Mouse (Mus musculus) G1E-ER4 (cell line): Measurements from ENCODE around the gene Spag16. TPM values are rescaled to one million over a fixed set of nuclear protein-coding genes. Genes with fewer than 3 reads are reported as not detected.

ENCODE experiments used
- GATA1 ChIP-seq: IDR thresholded peaks from one replicate; pipeline ENCODE4 v1.8.0; 2012; ENCODE audit warnings: low read length, inconsistent platforms
- polyA plus RNA-seq: library from polyadenylated mRNA; stranded (reverse); fragments of >175 nt; gene quantifications from 2 replicates; pipeline ENCODE4 v1.2.3, GENCODE M21; 2012

Spag16 gene
- polyA plus RNA-seq = not detected in 2 replicates

DNA sequence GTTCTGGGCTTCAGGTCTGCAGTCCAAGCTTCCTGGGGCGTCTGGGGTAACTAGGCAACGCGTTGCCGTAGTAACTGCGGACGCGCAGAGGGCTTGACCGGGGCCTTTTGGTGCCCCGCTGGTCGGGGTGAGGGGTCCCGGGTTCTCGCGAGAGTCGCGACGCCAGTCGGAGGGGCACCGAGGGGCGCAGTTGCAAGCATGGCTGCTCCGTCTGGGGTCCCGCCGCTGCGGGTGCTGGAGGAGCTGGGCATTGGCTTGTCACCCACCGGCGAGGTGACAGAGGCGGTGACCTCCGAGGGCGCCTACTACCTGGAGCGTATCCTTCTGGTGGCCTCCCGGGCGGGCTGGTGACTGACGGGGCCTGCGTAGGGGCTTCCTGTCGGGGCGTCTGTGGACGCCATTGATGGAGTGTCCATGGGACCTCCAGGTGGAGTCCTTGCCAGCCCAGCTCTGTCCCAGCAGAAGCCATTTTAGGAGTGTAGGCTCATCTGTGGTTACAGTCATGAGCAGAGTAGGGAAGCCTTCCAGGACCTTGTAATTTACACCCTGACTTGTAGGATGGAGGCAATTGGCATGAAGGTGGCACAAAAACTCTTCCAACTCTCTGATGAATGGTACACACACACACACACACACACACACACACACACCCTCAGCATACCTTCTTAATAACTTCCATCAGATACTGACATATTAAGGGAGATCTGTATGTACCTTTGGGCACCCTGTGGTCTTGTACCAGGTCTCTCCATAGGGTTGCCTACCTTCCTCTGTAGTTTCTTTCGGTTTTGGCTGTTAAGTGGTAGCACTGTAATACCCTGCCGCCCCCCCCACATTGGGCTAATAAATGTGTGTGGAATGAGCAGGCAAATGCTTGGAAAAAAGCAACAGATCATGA lies at the start of gene Spag16:
TSS of gene Spag16 (plus strand) at position 165 of the 898 bp plus-strand sequence.
- no peak for TF ChIP-seq GATA1

DNA sequence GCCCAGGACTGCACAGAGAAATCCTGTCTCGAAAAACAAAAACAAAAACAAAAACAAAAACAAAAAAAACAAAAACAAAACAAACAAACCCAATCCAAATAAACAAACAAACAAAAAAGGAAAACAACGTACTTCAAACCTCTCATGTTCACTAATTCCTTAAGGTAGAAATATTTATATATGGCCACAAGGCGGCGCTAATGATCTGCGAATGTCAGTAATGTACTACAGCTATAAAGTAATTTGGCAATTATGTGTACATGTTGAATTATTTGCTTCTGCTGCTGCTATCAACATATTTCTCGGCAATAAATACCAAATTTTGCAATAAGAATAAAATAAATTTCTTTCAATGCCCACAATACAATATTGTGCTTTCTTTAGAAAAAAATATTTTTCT lies 41.6 kb upstream of the Spag16 start:
- no peak for TF ChIP-seq GATA1

DNA sequence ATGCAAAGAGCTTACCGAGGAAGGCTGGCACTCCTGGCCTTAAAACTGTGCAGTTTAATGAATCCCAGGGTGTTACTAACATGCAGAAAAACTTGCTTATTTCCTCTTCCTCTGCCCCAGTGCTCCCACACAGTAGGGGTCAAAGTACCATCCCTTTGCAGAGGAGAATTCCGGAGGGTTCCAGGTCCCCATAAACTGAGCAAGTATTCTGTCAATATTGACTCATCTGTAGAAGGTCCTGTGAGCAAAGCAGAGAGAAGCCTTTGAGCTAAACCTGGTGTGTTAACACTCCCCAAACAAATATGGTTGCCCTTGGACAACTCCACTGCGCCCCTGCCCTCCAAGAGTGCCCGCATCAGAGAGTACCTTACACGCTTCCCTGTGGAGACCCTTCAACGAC lies 40.1 kb upstream of the Spag16 start:
- TF ChIP-seq GATA1 = no peak

- TF ChIP-seq GATA1 = no peak
Observed at GRCm38 (mm10) chr1:69787379-69787778, 39.4 kb upstream of the Spag16 start.

GRCm38 (mm10) chr1:69790337-69791250 lies 36.2 kb upstream of the Spag16 start:
- TF ChIP-seq GATA1 = no peak

GRCm38 (mm10) chr1:69798948-69799565 lies 27.7 kb upstream of the Spag16 start:
- TF ChIP-seq GATA1 = no peak

DNA sequence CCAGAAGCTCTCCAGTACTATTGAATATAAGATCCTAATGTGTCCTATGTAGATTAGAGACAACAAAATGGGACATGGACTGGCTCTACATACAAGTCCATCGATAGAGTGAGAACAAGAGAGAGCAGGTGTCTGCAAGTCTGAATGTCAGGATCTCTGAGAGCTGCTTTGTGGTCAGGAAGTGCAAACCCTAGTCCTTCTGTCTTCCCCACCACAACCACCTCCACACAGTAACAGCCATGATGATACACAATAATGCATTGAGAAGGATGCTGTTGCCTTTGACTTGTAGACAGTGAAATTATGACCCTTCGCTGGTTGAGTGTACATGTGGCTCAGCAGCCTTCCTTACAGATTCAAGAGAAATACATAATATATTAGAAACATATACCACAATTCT lies 16.6 kb upstream of the Spag16 start:
- no peak for TF ChIP-seq GATA1

DNA sequence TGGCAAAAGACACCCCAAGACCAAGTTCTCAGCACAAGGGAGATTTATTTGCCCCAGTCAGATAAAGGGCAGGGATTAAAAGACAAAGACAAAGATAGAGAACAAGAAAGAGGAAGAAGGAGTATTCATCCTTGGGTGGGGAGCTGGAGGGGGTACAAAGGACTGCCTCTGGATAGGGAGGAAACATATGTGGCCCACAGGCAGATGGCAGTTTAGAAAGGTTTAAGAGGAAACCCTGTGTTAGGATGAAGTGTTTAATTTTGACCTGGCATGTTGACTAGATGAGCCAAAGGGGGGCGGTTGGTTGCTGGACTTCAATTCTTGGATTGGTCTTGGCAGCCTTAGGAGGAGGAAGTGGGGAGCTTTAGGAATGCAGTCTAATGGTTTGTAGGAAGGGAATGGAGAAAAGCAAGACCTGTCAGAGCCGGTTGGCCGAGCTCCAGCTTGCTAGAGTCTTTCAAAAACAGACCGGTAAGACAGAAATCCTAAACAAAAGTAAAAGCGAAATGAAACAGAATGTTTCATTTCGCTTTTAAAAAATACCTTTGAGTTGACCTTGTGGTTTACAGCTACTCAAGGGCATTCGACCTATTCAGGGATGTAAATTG lies 2.2 kb downstream of the Spag16 start:
- TF ChIP-seq GATA1 = no peak

DNA sequence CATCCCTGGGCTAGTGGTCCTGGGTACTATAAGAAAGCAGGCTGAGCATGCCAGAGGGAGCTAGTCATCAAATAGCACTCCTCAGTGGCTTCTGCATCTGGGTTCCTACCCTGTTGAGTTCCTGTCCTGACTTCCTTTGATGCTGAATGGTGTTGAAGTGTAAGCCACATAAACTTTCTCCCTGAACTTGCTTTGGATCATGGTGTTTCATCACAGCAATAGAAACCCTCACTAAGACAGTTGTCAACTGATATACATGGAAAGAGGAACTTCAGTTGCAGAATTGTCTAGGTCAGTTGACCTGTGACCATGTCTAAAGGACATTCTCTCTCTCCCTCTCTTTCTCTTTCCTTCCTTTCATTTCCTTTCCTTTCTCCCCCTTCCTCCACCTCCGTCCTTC lies 3.8 kb downstream of the Spag16 start:
- no peak for TF ChIP-seq GATA1

- TF ChIP-seq GATA1 = no peak
Observed at GRCm38 (mm10) chr1:69831002-69831401, 4.2 kb downstream of the Spag16 start.

GRCm38 (mm10) chr1:69853436-69853835 lies 26.7 kb downstream of the Spag16 start:
- TF ChIP-seq GATA1 = no peak

DNA sequence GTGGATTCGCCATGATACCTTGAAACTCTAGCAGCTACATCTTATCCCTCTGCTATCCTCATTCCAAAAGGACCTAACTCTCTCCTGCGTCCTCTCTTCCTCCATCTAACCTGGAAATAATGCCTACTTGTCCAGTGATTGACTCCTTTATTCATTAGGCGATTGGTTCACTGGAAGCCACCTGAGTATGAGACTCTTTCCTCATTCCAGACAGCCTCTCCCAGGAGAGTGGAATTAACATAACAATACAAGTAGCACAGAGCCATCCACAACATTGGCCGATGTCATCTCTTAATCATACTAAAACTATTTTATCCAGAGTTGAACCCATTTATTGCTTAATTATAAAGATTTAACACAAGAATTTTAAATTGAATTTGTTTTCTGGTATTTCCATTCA lies 41.0 kb downstream of the Spag16 start:
- no peak for TF ChIP-seq GATA1

DNA sequence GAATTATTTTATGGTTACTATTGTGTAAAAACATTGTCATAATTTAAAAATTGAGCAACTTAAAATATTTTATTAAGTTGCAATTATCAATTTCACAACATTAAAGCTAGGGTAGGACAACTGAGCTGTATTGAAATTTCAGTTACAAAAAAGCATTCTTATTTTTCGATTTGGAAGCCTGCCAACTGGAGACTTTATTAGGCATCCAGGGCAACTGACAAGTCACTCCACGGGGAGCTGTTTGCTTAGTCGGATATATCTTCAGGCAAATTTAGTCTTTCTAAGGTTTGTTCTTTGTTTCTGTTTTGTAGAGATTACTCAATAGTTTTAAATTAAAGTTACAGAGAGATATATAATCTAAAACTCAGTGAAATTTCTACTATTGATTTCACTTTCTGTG lies 129.8 kb downstream of the Spag16 start:
- TF ChIP-seq GATA1 = no peak

- TF ChIP-seq GATA1 = no peak
Observed at GRCm38 (mm10) chr1:69996874-69997273, 170.1 kb downstream of the Spag16 start.

GRCm38 (mm10) chr1:70012991-70013390 lies 186.2 kb downstream of the Spag16 start:
- TF ChIP-seq GATA1 = no peak
